Mouse (Mus musculus) CH12.LX (cell line): ENCODE measurements around the gene Ccdc40.

Source experiments
- CHD1 ChIP-seq: IDR thresholded peaks from 2 replicates; pipeline ENCODE4 v1.6.1; 2012; ENCODE audit warnings: low read depth, low read length, improper control_type of control experiment, inconsistent platforms
- CHD2 ChIP-seq: IDR thresholded peaks from 2 replicates; pipeline ENCODE4 v1.6.1; 2011; ENCODE audit warnings: low read length, improper control_type of control experiment
- CTCF ChIP-seq, 2 experiments: IDR thresholded peaks in 1 of 2; conservative IDR thresholded peaks in 1 of 2; 2 replicates each; pipeline ENCODE4 v1.5.1; 2011 to 2012; ENCODE audit warnings: low read depth in 2 of 2, low read length in 2 of 2, improper control_type of control experiment in 1 of 2, inconsistent platforms in 1 of 2, mild to moderate bottlenecking in 1 of 2, moderate library complexity in 1 of 2
- EP300 ChIP-seq: IDR thresholded peaks from 2 replicates; pipeline ENCODE4 v1.6.1; 2011; ENCODE audit warnings: low read length, improper control_type of control experiment
- KAT2A ChIP-seq: IDR thresholded peaks from 2 replicates; pipeline ENCODE4 v1.6.1; 2012; ENCODE audit warnings: low read length, improper control_type of control experiment, inconsistent platforms; ENCODE audit not compliant: insufficient replicate concordance
- NELFE ChIP-seq: IDR thresholded peaks from 2 replicates; pipeline ENCODE4 v1.6.1; 2011; ENCODE audit warnings: low read depth, low read length, improper control_type of control experiment
- NRF1 ChIP-seq: IDR thresholded peaks from 2 replicates; pipeline ENCODE4 v1.6.1; 2014; ENCODE audit warnings: low read depth, mild to moderate bottlenecking, inconsistent platforms, low read length, improper control_type of control experiment, moderate library complexity
- POLR2A ChIP-seq: IDR thresholded peaks from 2 replicates; pipeline ENCODE4 v1.6.1; 2011; ENCODE audit warnings: low read depth, mild to moderate bottlenecking, improper control_type of control experiment, low read length
- POLR2AphosphoS2 ChIP-seq: IDR thresholded peaks from 2 replicates; pipeline ENCODE4 v1.6.1; 2011; ENCODE audit warnings: low read depth, low read length, improper control_type of control experiment
- TCF12 ChIP-seq: IDR thresholded peaks from 2 replicates; pipeline ENCODE4 v1.6.1; 2014; ENCODE audit warnings: low read depth, mild to moderate bottlenecking, inconsistent platforms, low read length, improper control_type of control experiment
- USF1 ChIP-seq: IDR thresholded peaks from 2 replicates; pipeline ENCODE4 v1.6.1; 2014; ENCODE audit warnings: low read depth, mild to moderate bottlenecking, inconsistent platforms, low read length, improper control_type of control experiment
- ZNF384 ChIP-seq: IDR thresholded peaks from 2 replicates; pipeline ENCODE4 v1.6.1; 2012; ENCODE audit warnings: low read depth, low read length, improper control_type of control experiment, inconsistent platforms

DNA sequence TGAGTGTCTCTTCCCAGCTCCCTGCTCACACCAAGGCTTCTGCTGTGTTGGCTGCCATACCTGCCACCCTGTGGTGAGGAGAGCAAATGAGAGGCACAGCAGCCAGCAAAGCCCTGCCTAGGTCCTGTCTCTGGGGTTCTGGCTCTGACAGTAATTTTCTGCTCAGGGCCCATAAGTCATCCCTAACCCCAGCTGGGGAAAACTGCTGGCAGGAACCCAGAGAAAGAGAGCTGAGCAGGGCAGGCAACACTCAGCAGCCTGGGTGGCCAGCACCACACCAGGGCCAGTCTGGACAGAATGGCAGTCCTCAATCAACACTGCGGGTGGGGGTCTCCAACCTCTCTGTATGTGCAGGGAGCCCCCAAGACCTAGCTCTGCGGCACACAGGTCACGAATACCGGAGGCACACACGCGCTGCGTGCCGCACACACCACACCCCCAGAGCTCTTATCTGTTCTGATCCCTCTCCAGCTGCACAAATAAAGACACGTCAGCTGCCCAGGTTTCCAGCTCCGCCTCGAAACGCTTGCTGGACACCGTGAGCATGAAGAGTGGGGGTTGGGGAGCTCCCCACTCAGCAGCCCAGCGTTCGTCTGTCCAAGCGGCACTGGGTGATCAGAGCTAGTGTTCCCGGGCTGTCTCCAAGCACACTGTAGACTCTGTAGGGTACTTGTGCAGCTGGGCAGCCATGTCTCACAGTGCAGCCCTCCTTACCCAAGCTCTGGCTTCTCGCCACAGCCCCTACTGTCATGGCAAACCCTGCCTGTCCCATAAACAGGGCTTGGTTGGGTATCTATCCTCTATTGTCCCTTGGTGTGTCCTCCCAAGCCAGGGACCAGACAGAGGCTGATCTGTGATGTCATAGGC, 13.1 kb upstream of the Ccdc40 start:
- TF ChIP-seq CTCF (conservative IDR thresholded peaks at IDR 0.05 in 1 of 2, IDR thresholded peaks at IDR 0.05 in 1 of 2; ENCODE audit: low read depth in 2 of 2, low read length in 2 of 2): peak in 1 of 2 experiments; percentile 29; a peak in 2 of 4 replicates
- no peak for TF ChIP-seq EP300
- TF ChIP-seq POLR2A: no peak
- TF ChIP-seq CHD1: no peak
- TF ChIP-seq KAT2A: no peak
- no peak for TF ChIP-seq CHD2
- TF ChIP-seq TCF12: no peak
- no peak for TF ChIP-seq ZNF384
- no peak for TF ChIP-seq USF1
- no peak for TF ChIP-seq NELFE
- no peak for TF ChIP-seq NRF1
- TF ChIP-seq POLR2AphosphoS2: no peak
